Mouse (Mus musculus): ENCODE results near the gene Enpp5. TPM values are rescaled to one million over a fixed set of nuclear protein-coding genes. Genes with fewer than 3 reads are reported as not detected.
A peak's percentile ranks its signal among the peaks of the same experiment; 100 is the strongest.

Gene Enpp5
- total and polyA plus RNA-seq, 3 experiments, result 8.6 to 63.9 (median 59.2) TPM

DNA sequence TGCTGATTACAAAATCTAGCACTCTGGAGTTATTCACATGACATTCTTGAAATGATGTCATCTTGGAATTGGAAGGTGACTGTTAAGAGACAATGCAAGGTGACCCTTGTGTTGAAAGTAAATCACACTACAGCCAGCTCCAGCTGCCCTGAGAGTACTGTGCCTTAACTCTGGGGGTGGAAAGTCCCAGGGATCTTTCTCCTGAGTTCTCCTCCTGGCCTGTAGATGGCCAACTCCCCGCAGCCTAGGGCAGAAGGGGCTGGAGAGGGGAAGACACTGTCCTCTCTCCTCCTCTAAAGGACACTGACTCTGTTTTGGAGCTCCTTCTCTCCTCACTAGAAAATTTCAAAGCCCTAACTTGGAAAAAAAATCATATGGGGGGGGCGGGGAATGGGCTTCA is 12.9 kb downstream of the Enpp5 start:
- DNase-seq, result no peak

- DNase-seq, result no peak
These were observed 21.9 kb downstream of the Enpp5 start for GRCm38 (mm10) chr17:44100486-44100885.

DNA sequence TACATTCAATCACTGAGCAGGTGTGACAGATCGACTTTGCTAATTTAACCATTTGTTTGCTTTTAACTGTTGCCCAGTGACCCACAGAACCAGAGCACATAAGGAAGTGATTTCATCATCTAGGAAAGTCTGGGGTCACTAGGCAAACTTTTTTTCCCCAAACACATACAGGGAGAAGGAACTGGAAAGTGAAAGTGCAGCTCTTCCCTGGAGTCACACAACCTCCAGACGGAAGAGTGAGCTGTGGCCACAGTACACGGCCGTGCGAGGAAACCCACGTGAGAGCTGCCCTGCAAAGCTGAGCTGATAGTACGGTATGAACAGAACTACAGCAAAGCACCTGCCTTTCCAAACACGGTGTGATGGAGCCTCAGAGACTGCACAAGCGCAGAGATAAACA is 22.3 kb downstream of the Enpp5 start:
- peak; percentile 8 for DNase-seq

DNA sequence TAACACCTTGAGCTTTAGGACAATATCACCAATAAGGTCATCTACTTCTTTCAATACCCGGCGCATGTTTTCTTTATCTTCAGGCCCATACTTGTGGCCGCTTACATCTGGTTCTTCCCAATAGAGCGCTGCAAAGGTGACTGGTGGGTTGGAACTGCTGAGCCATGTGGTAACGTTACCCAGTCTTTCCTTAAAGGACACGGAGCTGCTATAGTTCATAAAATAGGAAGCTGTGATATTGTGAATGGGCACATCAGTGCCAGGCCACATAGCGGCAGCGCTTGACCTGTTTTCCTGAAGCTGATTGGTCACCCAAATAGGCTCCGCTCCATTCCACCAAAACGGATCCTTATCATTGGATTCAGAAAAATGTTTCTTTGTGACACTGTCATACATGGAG is 23.3 kb downstream of the Enpp5 start:
- DNase-seq, result no peak

DNA sequence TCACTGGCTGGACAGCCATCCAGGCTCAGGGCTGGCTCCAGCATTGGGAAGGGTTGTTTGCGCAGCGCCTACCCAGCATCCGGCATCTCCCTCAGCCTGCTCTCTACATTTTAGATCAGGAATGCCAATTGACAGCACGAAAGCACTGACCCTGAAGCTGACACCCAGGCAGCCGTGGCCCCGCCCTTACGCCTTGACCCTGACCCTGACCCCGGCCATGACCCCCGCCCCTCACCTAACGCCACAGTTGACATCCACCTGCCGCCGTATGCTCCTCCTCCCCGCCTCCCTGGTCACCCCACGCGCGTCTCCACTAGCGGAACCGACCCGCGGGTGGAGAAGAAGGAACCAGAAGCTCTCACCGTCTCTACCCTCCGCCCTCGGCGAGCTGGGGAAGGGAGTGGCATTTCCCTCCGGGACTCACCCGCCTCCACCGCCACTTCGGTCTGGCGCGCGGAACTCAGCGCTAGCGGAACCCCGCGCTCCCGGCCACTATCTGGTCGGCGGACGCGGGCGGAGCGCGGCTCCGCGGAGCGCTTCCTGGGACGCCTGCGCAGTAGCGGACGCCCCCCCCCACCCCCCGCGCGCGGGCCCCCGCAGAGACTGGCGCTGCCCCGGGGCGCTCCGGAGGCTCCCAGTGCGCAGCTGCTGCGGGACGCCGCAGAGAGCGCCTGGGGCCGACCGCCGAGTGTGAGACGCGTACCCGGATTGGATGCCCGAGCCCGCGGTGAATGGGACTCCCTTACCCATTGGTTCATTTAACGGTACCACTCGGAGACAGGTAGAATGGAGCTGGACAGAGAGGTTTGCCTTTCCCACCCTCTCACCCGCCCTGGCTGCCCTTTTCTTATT is 26.9 kb downstream of the Enpp5 start, which contains the start of gene Enpp4:
Enpp4 (minus strand) TSS at position 523 of the 852 bp plus-strand sequence.
- peak; percentile 94 for DNase-seq

- no peak for DNase-seq
These were observed 29.7 kb downstream of the Enpp5 start for GRCm38 (mm10) chr17:44108331-44108730.

DNA sequence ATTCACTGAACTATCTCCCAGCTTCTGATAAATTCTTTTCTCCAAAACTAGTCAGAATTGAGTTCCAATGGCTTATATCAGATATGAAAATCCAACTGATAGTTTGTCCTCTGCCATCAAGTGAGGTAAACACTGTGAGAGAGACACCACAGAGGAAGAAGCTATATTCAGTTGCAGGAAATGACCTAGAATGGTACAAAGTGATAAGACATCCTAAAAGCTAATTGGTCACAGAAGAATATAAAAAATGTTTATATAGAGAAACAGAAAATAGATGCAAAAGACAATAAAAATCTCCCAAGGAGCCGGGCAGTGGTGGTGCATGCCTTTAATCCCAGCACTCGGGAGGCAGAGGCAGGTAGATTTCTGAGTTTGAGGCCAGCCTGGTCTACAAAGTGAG is 38.0 kb downstream of the Enpp5 start:
- no peak for DNase-seq

GRCm38 (mm10) chr17:44117721-44118120 is 39.1 kb downstream of the Enpp5 start:
- no peak for DNase-seq

DNA sequence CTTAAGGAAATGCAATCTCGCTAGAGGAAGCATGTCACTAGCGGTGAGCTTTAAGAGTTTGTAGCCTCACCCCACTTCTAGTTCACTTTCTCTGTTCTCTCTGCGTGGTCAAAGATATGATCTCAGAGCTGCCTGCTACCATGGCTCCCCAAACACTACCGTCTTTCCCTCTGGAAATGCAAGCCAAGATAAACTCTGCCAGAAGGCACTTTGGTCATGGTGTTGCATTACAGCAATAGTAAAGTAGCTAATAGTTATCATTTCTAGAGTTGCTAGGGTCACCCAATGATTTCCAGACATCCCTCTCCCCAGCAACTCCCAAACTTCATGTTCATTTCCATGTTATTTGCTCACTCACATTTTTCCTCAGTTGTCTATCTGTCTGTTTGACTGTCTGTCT is 39.6 kb downstream of the Enpp5 start:
- DNase-seq, result no peak

GRCm38 (mm10) chr17:44121366-44122100 is 42.9 kb downstream of the Enpp5 start:
- no peak for DNase-seq

- DNase-seq, result no peak
These were observed 50.6 kb downstream of the Enpp5 start for GRCm38 (mm10) chr17:44129092-44129750.

- peak; percentile 66 for DNase-seq
These were observed 51.8 kb downstream of the Enpp5 start for GRCm38 (mm10) chr17:44130429-44130828.

GRCm38 (mm10) chr17:44134106-44134505 is 55.5 kb downstream of the Enpp5 start:
- no peak for DNase-seq

DNA sequence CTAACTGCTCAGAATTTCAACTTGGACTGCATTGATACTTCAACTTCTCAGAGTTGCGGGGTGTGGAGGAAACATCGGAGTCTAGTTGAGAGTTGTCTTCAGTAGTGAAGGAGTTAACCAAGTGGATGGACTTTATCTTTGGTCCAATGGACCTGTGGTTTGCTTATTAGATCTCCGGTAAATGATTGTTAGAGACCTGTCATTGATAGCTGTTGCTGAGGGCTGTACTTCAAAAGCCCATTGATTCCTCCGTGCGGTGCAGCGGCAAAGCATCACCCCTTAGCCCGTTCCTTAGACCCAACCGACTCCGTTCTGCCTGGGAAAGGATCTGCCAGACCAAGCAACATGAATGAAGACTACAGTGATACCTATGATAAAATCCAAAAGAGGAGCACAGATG is 55.9 kb downstream of the Enpp5 start:
- no peak for DNase-seq

GRCm38 (mm10) chr17:44136018-44136417 is 57.4 kb downstream of the Enpp5 start:
- DNase-seq, result no peak

Other genes with a start within 250 kb of the Enpp5 start
- gene Enpp4, start 27.0 kb downstream of the Enpp5 start, total RNA-seq (2021), result 10 to 100 TPM; 10.2 to 12.9 TPM
- gene Enpp4, start 27.0 kb downstream of the Enpp5 start, polyA plus RNA-seq (2012; rRNA removed), result 1.5 and 1.8 TPM in 2 replicates
- gene Clic5, start 109.8 kb downstream of the Enpp5 start, total RNA-seq (2021), result 10 to 100 TPM; 18.6 to 25.3 TPM
- gene Clic5, start 109.8 kb downstream of the Enpp5 start, polyA plus RNA-seq (2012; rRNA removed), result 1.3 and 1.5 TPM in 2 replicates

Measured in adrenal gland, adult 2 months (tissue).